Mouse (Mus musculus): ENCODE results near the gene AI597479.

GRCm38 (mm10) chr1:43072028-43072427, 26.5 kb upstream of the AI597479 start:
- TF ChIP-seq CTCF (IDR thresholded peaks at IDR 0.05; ENCODE audit: low read depth) (no peak), EP300 (IDR thresholded peaks at IDR 0.05; ENCODE audit: low read depth) (no peak)
